Mouse (Mus musculus): ENCODE results near the gene St5.

DNA sequence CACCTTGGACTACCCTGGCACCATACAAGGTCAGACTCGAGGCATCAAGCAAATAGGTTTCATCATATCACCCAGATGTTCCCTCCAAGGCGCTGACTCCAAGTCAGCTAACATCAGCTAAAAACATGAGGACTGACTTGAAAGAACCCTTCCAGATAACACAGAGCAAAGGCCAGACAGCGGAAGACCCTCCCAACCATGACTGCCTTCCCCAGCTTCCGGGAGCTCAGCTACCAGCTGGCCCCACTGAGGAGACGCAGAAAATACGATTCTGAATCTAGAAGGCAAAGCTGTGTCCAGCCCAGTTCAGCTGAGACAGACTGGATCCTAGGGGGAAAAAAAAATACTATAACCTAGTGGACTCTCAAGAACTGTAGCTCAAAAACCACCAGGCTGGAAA, 114.4 kb downstream of the St5 start:
- no peak for TF ChIP-seq POLR2A (IDR thresholded peaks at IDR 0.05; ENCODE audit: insufficient read depth, low read length)
- no peak for TF ChIP-seq CTCF (IDR thresholded peaks at IDR 0.05; ENCODE audit: low read depth, low read length)
- no peak for TF ChIP-seq EP300 (IDR thresholded peaks at IDR 0.05; ENCODE audit: insufficient read depth, low read depth, low read length)

All from ES-Bruce4 (cell line).